In the genomic region with DNA sequence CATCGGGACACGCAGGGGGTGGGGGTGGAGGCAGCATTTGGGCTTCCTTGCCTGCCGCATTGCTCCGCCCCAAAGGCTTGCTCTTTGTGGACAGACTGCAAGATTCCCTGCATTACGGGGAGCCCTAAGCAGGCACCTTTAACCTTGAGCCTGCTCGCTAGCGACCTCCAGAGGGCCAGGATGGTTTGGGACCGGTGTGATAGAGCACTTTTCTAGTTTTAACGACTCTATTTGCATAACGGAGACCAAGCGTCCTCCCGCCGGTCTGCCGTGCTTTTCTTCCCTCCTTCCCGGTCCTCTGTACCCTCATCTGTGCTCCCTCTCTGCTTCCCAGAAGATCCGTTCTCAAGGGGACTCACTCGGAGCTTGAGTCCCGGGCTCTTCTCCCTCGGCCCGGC, we compare ENCODE assay signal across 8 mouse cellular contexts. TPM values are rescaled to one million over a fixed set of nuclear protein-coding genes. Genes with fewer than 3 reads are reported as not detected.
DNase-seq lines count a peak whose midpoint lies in the region; ATAC-seq and TF ChIP-seq lines count a peak whose summit lies in the region.

A gene (plus strand): TSS at position 70 of the 398 bp plus-strand sequence.

- H3K36me3 ChIP-seq in embryonic facial prominence, embryonic 13.5 days: no peaks in the 10 kb centered on the region
- no peaks in the 10 kb centered on the region for H3K36me3 ChIP-seq in midbrain, postnatal 0 days (ENCODE audit: insufficient read depth, low read length)

- WGBS in embryonic facial prominence, embryonic 13.5 days: 0% methylated on average over 20 of the region's 20 CpGs
- under 1% methylated on average over 20 of the region's 20 CpGs for WGBS in midbrain, postnatal 0 days

- peak; percentile 75 for TF ChIP-seq CTCF in midbrain, postnatal 0 days (IDR thresholded peaks at IDR 0.05)

- H3K27ac ChIP-seq in embryonic facial prominence, embryonic 13.5 days: peak within 1 kb of the TSS; percentile 90
- peak within 1 kb of the TSS; percentile 72 for H3K27ac ChIP-seq in midbrain, postnatal 0 days (ENCODE audit: low read depth, low read length)

- H3K9me3 ChIP-seq in embryonic facial prominence, embryonic 13.5 days: no peaks in the 10 kb centered on the region
- H3K9me3 ChIP-seq in midbrain, postnatal 0 days (ENCODE audit: low read length): no peaks in the 10 kb centered on the region

- peak within 1 kb of the TSS; percentile 75 for H3K4me3 ChIP-seq in embryonic facial prominence, embryonic 13.5 days
- H3K4me3 ChIP-seq in midbrain, postnatal 0 days (ENCODE audit: low read depth, low read length): peak within 1 kb of the TSS; percentile 79

- peaks cover 40% of the 10 kb centered on the region for H3K4me1 ChIP-seq in embryonic facial prominence, embryonic 13.5 days
- no peaks in the 10 kb centered on the region; the same call in 1 of the 2 replicates for H3K4me1 ChIP-seq in midbrain, postnatal 0 days (ENCODE audit: insufficient read depth, low read length)

- DNase-seq in A20 (ENCODE audit: low read depth, low spot score) (peak; percentile 94), liver (peak; percentile 62)
- peak; percentile 92 for DNase-seq in adrenal gland, postnatal 14 days
- peak; percentile 80 to 86 for DNase-seq in heart, adult 9 months (ENCODE audit: low spot score in 2 of 2)
- peak; percentile 63 to 81 for DNase-seq in kidney, adult 8-10 months
- peak; percentile 71 for DNase-seq in midbrain, postnatal 0 days (ENCODE audit: low spot score)
- peak; percentile 79 to 89 for DNase-seq in spleen, postnatal 4 days (ENCODE audit: low spot score in 2 of 2)

- H3K27me3 ChIP-seq in embryonic facial prominence, embryonic 13.5 days: no peaks in the 10 kb centered on the region
- no peaks in the 10 kb centered on the region for H3K27me3 ChIP-seq in midbrain, postnatal 0 days (ENCODE audit: insufficient read depth, low read length)

- ATAC-seq in embryonic facial prominence, embryonic 13.5 days (ENCODE audit: insufficient number of reproducible peaks, insufficient read depth, low FRiP score, low TSS enrichment, low read depth): peak; percentile 67
- peak; percentile 61 for ATAC-seq in midbrain, postnatal 0 days (ENCODE audit: low FRiP score)

- peak within 1 kb of the TSS; percentile 94 for H3K9ac ChIP-seq in embryonic facial prominence, embryonic 13.5 days
- H3K9ac ChIP-seq in midbrain, postnatal 0 days (replicated peaks; ENCODE audit: low read length, poor library complexity, severe bottlenecking): peak within 1 kb of the TSS; percentile 71

- peak within 1 kb of the TSS; percentile 85 for H3K4me2 ChIP-seq in embryonic facial prominence, embryonic 13.5 days
- H3K4me2 ChIP-seq in midbrain, postnatal 0 days (ENCODE audit: low read depth, low read length, poor library complexity, severe bottlenecking): peak within 1 kb of the TSS; percentile 91

RNA-seq across cellular contexts. Expression of the gene that starts here (rescaled TPM):
- 42.8 and 43.6 TPM in 2 replicates for total RNA-seq in adrenal gland, postnatal 14 days (2021)
- polyA plus RNA-seq in embryonic facial prominence, embryonic 13.5 days (2015; fragmentation: Nextera tagmentation; extraction: Ambion mirVana): 17.2 and 19.6 TPM in 2 replicates
- total RNA-seq in midbrain, postnatal 0 days (2014; rRNA removed): 17.7 and 20.6 TPM in 2 replicates
- polyA plus RNA-seq in midbrain, postnatal 0 days (2015; fragmentation: Nextera tagmentation; extraction: Ambion mirVana): 8.5 and 12.0 TPM in 2 replicates

Comparison
In these comparisons a context has a peak if more than half of its experiments do, and no peak if none do; other contexts are left out.
1. Peak in every context shown above with its lines: DNase-seq, ATAC-seq, H3K4me3 ChIP-seq and H3K27ac ChIP-seq.